Mouse (Mus musculus): ENCODE data around the gene H2-Ke6. TPM values are rescaled to one million over a fixed set of nuclear protein-coding genes. Genes with fewer than 3 reads are reported as not detected.
"Not testable (repeated sequence)": the region's sequence is repeated elsewhere in the genome, so short reads cannot be mapped to it uniquely, and the experiment has no call there.

H2-Ke6 gene
- polyA plus RNA-seq, 1 experiment from 2014 or later = 71.9 TPM

GRCm38 (mm10) chr17:34010156-34010555 lies 17.7 kb downstream of the H2-Ke6 start:
- Histone ChIP-seq H3K9me3 (no peaks in the 10 kb centered on the region), H3K4me1 (replicated peaks) (no peaks in the 10 kb centered on the region), H3K4me3 (no peak overlapping the region), H3K9ac (no peak overlapping the region), H3K27ac (replicated peaks) (no peak overlapping the region), H3K36me3 (no peaks in the 10 kb centered on the region), H3K27me3 (no peaks in the 10 kb centered on the region), H3K4me2 (no peak overlapping the region)
- 82% methylated on average over 5 of the region's 5 CpGs for WGBS
- no peak for ATAC-seq (ENCODE audit: low FRiP score, low read depth)

- Histone ChIP-seq H3K4me3 (no peak overlapping the region), H3K36me3 (no peaks in the 10 kb centered on the region), H3K4me2 (no peak overlapping the region), H3K9ac (no peak overlapping the region), H3K27me3 (peaks cover 6% of the 10 kb centered on the region; the same call in 1 of the 2 replicates), H3K9me3 (no peaks in the 10 kb centered on the region), H3K4me1 (replicated peaks) (no peaks in the 10 kb centered on the region), H3K27ac (replicated peaks) (no peak overlapping the region)
- 45% methylated on average over 2 of the region's 2 CpGs for WGBS
- no peak for ATAC-seq (ENCODE audit: low FRiP score, low read depth)
Measured at GRCm38 (mm10) chr17:34006570-34006969, 21.3 kb downstream of the H2-Ke6 start.

GRCm38 (mm10) chr17:34003426-34003825 lies 24.4 kb downstream of the H2-Ke6 start:
- no peak overlapping the region for H3K9ac ChIP-seq
- peaks cover 29% of the 10 kb centered on the region for H3K27me3 ChIP-seq
- H3K36me3 ChIP-seq = no peaks in the 10 kb centered on the region
- H3K9me3 ChIP-seq = no peaks in the 10 kb centered on the region
- H3K27ac ChIP-seq (replicated peaks) = no peak overlapping the region
- peaks cover 13% of the 10 kb centered on the region for H3K4me1 ChIP-seq (replicated peaks)
- WGBS = 3% methylated on average over 5 of the region's 5 CpGs
- H3K4me3 ChIP-seq = no peak overlapping the region
- no peak for ATAC-seq (ENCODE audit: low FRiP score, low read depth)
- H3K4me2 ChIP-seq = no peak overlapping the region

- not testable (repeated sequence) for H3K9me3 ChIP-seq; H3K4me2 ChIP-seq; H3K4me3 ChIP-seq; H3K27ac ChIP-seq (replicated peaks); H3K9ac ChIP-seq; ATAC-seq (ENCODE audit: low FRiP score, low read depth); H3K36me3 ChIP-seq
- peaks cover 29% of the 10 kb centered on the region for H3K27me3 ChIP-seq
- H3K4me1 ChIP-seq (replicated peaks) = peaks cover 13% of the 10 kb centered on the region
- 54% methylated on average over 2 of the region's 2 CpGs for WGBS
Measured at GRCm38 (mm10) chr17:34000796-34001195, 27.1 kb downstream of the H2-Ke6 start.

GRCm38 (mm10) chr17:34000150-34000537 lies 27.7 kb downstream of the H2-Ke6 start, which contains the start of gene H2-K1:
H2-K1 (minus strand) TSS chr17:34000347.
- Histone ChIP-seq H3K4me2 (peak within 1 kb of the TSS; percentile 89), H3K9ac (peak within 1 kb of the TSS; percentile 33), H3K9me3 (no peaks in the 10 kb centered on the region), H3K4me1 (replicated peaks) (peaks cover 13% of the 10 kb centered on the region), H3K27me3 (peaks cover 29% of the 10 kb centered on the region), H3K4me3 (peak within 1 kb of the TSS; percentile 45), H3K36me3 (no peaks in the 10 kb centered on the region), H3K27ac (replicated peaks) (no peak within 1 kb of the TSS)
- under 1% methylated on average over 30 of the region's 30 CpGs for WGBS
- ATAC-seq (ENCODE audit: low FRiP score, low read depth) = peak; percentile 81; the same call in 1 of the 2 replicates

GRCm38 (mm10) chr17:33999341-34000149 lies 28.3 kb downstream of the H2-Ke6 start:
- Histone ChIP-seq H3K9me3 (no peaks in the 10 kb centered on the region), H3K4me3 (peak overlapping the region; percentile 45), H3K4me2 (peak overlapping the region; percentile 89), H3K4me1 (replicated peaks) (peaks cover 13% of the 10 kb centered on the region), H3K9ac (peak overlapping the region; percentile 33), H3K36me3 (no peaks in the 10 kb centered on the region), H3K27ac (replicated peaks) (no peak overlapping the region), H3K27me3 (peaks cover 29% of the 10 kb centered on the region)
- 2% methylated on average over 87 of the region's 87 CpGs for WGBS
- ATAC-seq (ENCODE audit: low FRiP score, low read depth) = peak; percentile 30; the same call in 1 of the 2 replicates

- not testable (repeated sequence) for H3K9ac ChIP-seq; H3K4me3 ChIP-seq; H3K36me3 ChIP-seq; ATAC-seq (ENCODE audit: low FRiP score, low read depth); H3K4me2 ChIP-seq; H3K9me3 ChIP-seq; H3K27ac ChIP-seq (replicated peaks)
- 67% methylated on average over 5 of the region's 5 CpGs for WGBS
- Histone ChIP-seq H3K27me3 (peaks cover 29% of the 10 kb centered on the region), H3K4me1 (replicated peaks) (peaks cover 13% of the 10 kb centered on the region)
Measured at GRCm38 (mm10) chr17:33998697-33999096, 29.2 kb downstream of the H2-Ke6 start.

- ATAC-seq (ENCODE audit: low FRiP score, low read depth); H3K9me3 ChIP-seq; H3K36me3 ChIP-seq; H3K4me2 ChIP-seq; H3K9ac ChIP-seq; H3K4me3 ChIP-seq; H3K27ac ChIP-seq (replicated peaks): not testable (repeated sequence)
- WGBS = 98% methylated on average over 2 of the region's 2 CpGs
- Histone ChIP-seq H3K4me1 (replicated peaks) (peaks cover 13% of the 10 kb centered on the region), H3K27me3 (peaks cover 28% of the 10 kb centered on the region)
Measured at GRCm38 (mm10) chr17:33997025-33997424, 30.8 kb downstream of the H2-Ke6 start.

GRCm38 (mm10) chr17:33995651-33996050 lies 32.2 kb downstream of the H2-Ke6 start:
- no peak overlapping the region for H3K9ac ChIP-seq
- no peak overlapping the region for H3K4me3 ChIP-seq
- H3K9me3 ChIP-seq = no peaks in the 10 kb centered on the region
- peaks cover 15% of the 10 kb centered on the region for H3K27me3 ChIP-seq
- H3K27ac ChIP-seq (replicated peaks) = no peak overlapping the region
- peaks cover 13% of the 10 kb centered on the region for H3K4me1 ChIP-seq (replicated peaks)
- H3K36me3 ChIP-seq = no peaks in the 10 kb centered on the region
- H3K4me2 ChIP-seq = no peak overlapping the region
- 70% methylated on average over 3 of the region's 3 CpGs for WGBS
- no peak for ATAC-seq (ENCODE audit: low FRiP score, low read depth)

GRCm38 (mm10) chr17:33994959-33995358 lies 32.9 kb downstream of the H2-Ke6 start:
- Histone ChIP-seq H3K36me3 (no peaks in the 10 kb centered on the region), H3K4me2 (no peak overlapping the region), H3K27me3 (peaks cover 11% of the 10 kb centered on the region; the same call in 1 of the 2 replicates), H3K4me1 (replicated peaks) (peaks cover 9% of the 10 kb centered on the region), H3K9ac (no peak overlapping the region), H3K9me3 (no peaks in the 10 kb centered on the region), H3K27ac (replicated peaks) (no peak overlapping the region), H3K4me3 (no peak overlapping the region)
- no peak for ATAC-seq (ENCODE audit: low FRiP score, low read depth)
- WGBS = 88% methylated on average over 8 of the region's 8 CpGs

GRCm38 (mm10) chr17:33991788-33992664 lies 35.8 kb downstream of the H2-Ke6 start:
- H3K36me3 ChIP-seq = no peaks in the 10 kb centered on the region
- no peak overlapping the region for H3K4me3 ChIP-seq
- H3K27me3 ChIP-seq = no peaks in the 10 kb centered on the region
- ATAC-seq (ENCODE audit: low FRiP score, low read depth) = peak; percentile 48; the same call in 1 of the 2 replicates
- WGBS = 30% methylated on average over 10 of the region's 10 CpGs
- H3K27ac ChIP-seq (replicated peaks) = no peak overlapping the region
- 0 out of 2 replicates have a peak overlapping the region, but pooled peaks have one; percentile 6 for H3K9ac ChIP-seq
- no peaks in the 10 kb centered on the region for H3K9me3 ChIP-seq
- H3K4me1 ChIP-seq (replicated peaks) = no peaks in the 10 kb centered on the region
- 0 out of 2 replicates have a peak overlapping the region, but pooled peaks have one; percentile 9 for H3K4me2 ChIP-seq

GRCm38 (mm10) chr17:33982136-33982535 lies 45.7 kb downstream of the H2-Ke6 start:
- H3K9me3 ChIP-seq; ATAC-seq (ENCODE audit: low FRiP score, low read depth): not testable (repeated sequence)
- peak overlapping the region; percentile 93 for H3K27ac ChIP-seq (replicated peaks)

More at GRCm38 (mm10) chr17:33982136-33982535, 45.7 kb downstream of the H2-Ke6 start:
- not testable (repeated sequence) for H3K36me3 ChIP-seq
- Histone ChIP-seq H3K4me1 (replicated peaks) (peaks cover 27% of the 10 kb centered on the region), H3K9ac (peak overlapping the region; percentile 68; the same call in 1 of the 2 replicates), H3K4me3 (peak overlapping the region; percentile 66), H3K27me3 (peaks cover 28% of the 10 kb centered on the region), H3K4me2 (peak overlapping the region; percentile 70)
- WGBS = 9% methylated on average over 8 of the region's 8 CpGs

Measured in hindbrain, embryonic 15.5 days (tissue).